ENCODE assay signal across 28 mouse cellular contexts in the genomic region with DNA sequence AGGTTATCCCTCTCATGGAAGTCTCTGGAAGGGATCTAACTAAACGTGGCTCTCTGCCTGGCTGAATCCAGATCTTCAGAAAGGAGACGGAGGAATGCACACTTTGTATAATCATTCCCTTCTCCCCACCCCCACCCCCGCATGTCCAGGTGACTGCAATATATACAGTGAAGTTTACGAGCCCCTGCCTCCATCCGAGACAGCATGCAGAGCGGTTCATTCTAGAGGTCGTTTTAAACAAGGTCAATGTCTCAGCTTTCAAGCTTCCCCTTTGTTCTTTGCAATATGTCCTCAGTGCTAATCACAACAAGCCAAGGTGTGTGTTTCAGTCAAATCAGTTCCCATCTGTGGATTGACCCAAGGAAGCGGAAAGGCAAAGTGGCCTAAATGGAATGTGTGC.
DNase-seq lines count a peak whose midpoint lies in the region; ATAC-seq lines count a peak whose summit lies in the region.
"Had no signal": no experiment of that assay in that cellular context is flagged by ENCODE, and none has a peak within 500 bp of the region (broad histone marks: within the 10 kb centered on the region; RNA-seq: fewer than 3 reads in every experiment).

No protein-coding gene starts in this region.

- H3K9ac ChIP-seq in kidney, embryonic 16.5 days (replicated peaks; ENCODE audit: low read length), result no peak overlapping the region
- H3K9ac ChIP-seq in stomach, embryonic 16.5 days (ENCODE audit: low read length), result no peak overlapping the region
- H3K9ac ChIP-seq: embryonic facial prominence, embryonic 12.5 days; forebrain, postnatal 0 days; heart, embryonic 12.5 days; hindbrain, embryonic 12.5 days; limb, embryonic 13.5 days; liver, embryonic 12.5 days; midbrain, embryonic 12.5 days had no signal

- peak; percentile 23 for DNase-seq in embryo, embryonic 10 days (ENCODE audit: low spot score)
- no peak for DNase-seq in embryo, embryonic 11 days
- DNase-seq in kidney, postnatal 14 days, result no peak
- no peak for DNase-seq in limb, embryonic 10.5 days (ENCODE audit: low spot score)
- no peak for DNase-seq in adrenal gland, adult (ENCODE audit: inconsistent age in 2 of 2, low spot score in 1 of 2)
- DNase-seq in urinary bladder, postnatal 4 days (ENCODE audit: low spot score in 2 of 2), result no peak
- DNase-seq: cerebellum, adult 11 months; cerebellum, postnatal 25 days; gastrocnemius, postnatal 25 days; heart, adult 18-20 months; heart, postnatal 10 days; kidney, adult 2 months; lung, adult 18-20 months; lung, postnatal 10 days; right cerebral cortex, postnatal 25 days; spleen, adult 18-20 months; thymus, adult 18-20 months; thymus, postnatal 4 days had no signal

- no peak overlapping the region for H3K27ac ChIP-seq in kidney, embryonic 16.5 days (ENCODE audit: low read length)
- H3K27ac ChIP-seq in limb, embryonic 10.5 days, result peak overlapping the region; percentile 53; the same call in 1 of the 2 replicates
- H3K27ac ChIP-seq in stomach, embryonic 16.5 days (ENCODE audit: low read length), result peak overlapping the region; percentile 4; the same call in 1 of the 2 replicates
- H3K27ac ChIP-seq: embryonic facial prominence, embryonic 12.5 days; hindbrain, embryonic 12.5 days; layer of hippocampus, adult 2 months; limb, embryonic 13.5 days; liver, embryonic 12.5 days; midbrain, embryonic 12.5 days had no signal

- H3K4me3 ChIP-seq in kidney, embryonic 16.5 days (ENCODE audit: low read length), result no peak overlapping the region
- H3K4me3 ChIP-seq in limb, embryonic 10.5 days, result no peak overlapping the region
- no peak overlapping the region for H3K4me3 ChIP-seq in stomach, embryonic 16.5 days (replicated peaks; ENCODE audit: low read length)
- H3K4me3 ChIP-seq: embryonic facial prominence, embryonic 12.5 days; heart, embryonic 12.5 days; hindbrain, embryonic 12.5 days; limb, embryonic 13.5 days; liver, embryonic 12.5 days; midbrain, embryonic 12.5 days had no signal

- no peaks in the 10 kb centered on the region; the same call in 1 of the 2 replicates for H3K9me3 ChIP-seq in kidney, embryonic 16.5 days (ENCODE audit: low read length)
- H3K9me3 ChIP-seq in limb, embryonic 10.5 days (replicated peaks), result no peaks in the 10 kb centered on the region
- H3K9me3 ChIP-seq in stomach, embryonic 16.5 days (replicated peaks; ENCODE audit: control insufficient read depth, low read length), result no peaks in the 10 kb centered on the region
- H3K9me3 ChIP-seq: embryonic facial prominence, embryonic 12.5 days; heart, embryonic 12.5 days; hindbrain, embryonic 12.5 days; limb, embryonic 13.5 days; liver, embryonic 12.5 days; midbrain, embryonic 12.5 days had no signal

- H3K36me3 ChIP-seq in kidney, embryonic 16.5 days (ENCODE audit: insufficient read depth, low read length), result no peaks in the 10 kb centered on the region
- H3K36me3 ChIP-seq in limb, embryonic 10.5 days, result no peaks in the 10 kb centered on the region
- no peaks in the 10 kb centered on the region for H3K36me3 ChIP-seq in stomach, embryonic 16.5 days (ENCODE audit: control insufficient read depth, insufficient read depth, low read length)
- H3K36me3 ChIP-seq: embryonic facial prominence, embryonic 12.5 days; heart, embryonic 12.5 days; hindbrain, embryonic 12.5 days; limb, embryonic 13.5 days; liver, embryonic 12.5 days; midbrain, embryonic 12.5 days had no signal

- H3K4me1 ChIP-seq in kidney, embryonic 16.5 days (ENCODE audit: insufficient read depth, low read length), result peaks cover 18% of the 10 kb centered on the region
- H3K4me1 ChIP-seq in limb, embryonic 10.5 days, result peaks cover 29% of the 10 kb centered on the region
- H3K4me1 ChIP-seq in stomach, embryonic 16.5 days (ENCODE audit: control insufficient read depth, insufficient read depth, low read length), result peaks cover 14% of the 10 kb centered on the region; the same call in 1 of the 2 replicates
- H3K4me1 ChIP-seq: hindbrain, embryonic 12.5 days; liver, embryonic 12.5 days had no signal

- WGBS in kidney, embryonic 16.5 days, result 32% methylated on average over 8 of the region's 8 CpGs
- 41% methylated on average over 8 of the region's 8 CpGs for WGBS in limb, embryonic 10.5 days
- WGBS in stomach, embryonic 16.5 days, result 58% methylated on average over 8 of the region's 8 CpGs

- ATAC-seq in kidney, embryonic 16.5 days (ENCODE audit: low FRiP score, low TSS enrichment), result peak; percentile 65
- no peak for ATAC-seq in stomach, embryonic 16.5 days (ENCODE audit: insufficient read depth, low FRiP score)
- ATAC-seq: forebrain, postnatal 0 days; liver, embryonic 12.5 days had no signal

- no peak overlapping the region for H3K4me2 ChIP-seq in kidney, embryonic 16.5 days (replicated peaks; ENCODE audit: low read depth, low read length)
- no peak overlapping the region for H3K4me2 ChIP-seq in stomach, embryonic 16.5 days (ENCODE audit: low read depth, low read length)
- H3K4me2 ChIP-seq: embryonic facial prominence, embryonic 12.5 days; heart, embryonic 12.5 days; hindbrain, embryonic 12.5 days; limb, embryonic 13.5 days; liver, embryonic 12.5 days; midbrain, embryonic 12.5 days had no signal

- H3K27me3 ChIP-seq in kidney, embryonic 16.5 days (ENCODE audit: insufficient read depth, low read length), result no peaks in the 10 kb centered on the region
- H3K27me3 ChIP-seq in limb, embryonic 10.5 days (ENCODE audit: low read depth, poor library complexity, severe bottlenecking), result no peaks in the 10 kb centered on the region
- H3K27me3 ChIP-seq in stomach, embryonic 16.5 days (ENCODE audit: control insufficient read depth, insufficient read depth, low read length), result no peaks in the 10 kb centered on the region
- H3K27me3 ChIP-seq: embryonic facial prominence, embryonic 12.5 days; heart, embryonic 12.5 days; hindbrain, embryonic 12.5 days; limb, embryonic 13.5 days; liver, embryonic 12.5 days; midbrain, embryonic 12.5 days had no signal
